Mouse (Mus musculus) forebrain, embryonic 12.5 days (tissue): ENCODE results near the gene Pafah2. TPM values are rescaled to one million over a fixed set of nuclear protein-coding genes. Genes with fewer than 3 reads are reported as not detected.
"Not testable (repeated sequence)": the region's sequence is repeated elsewhere in the genome, so short reads cannot be mapped to it uniquely, and the experiment has no call there.

Experiments used
- ATAC-seq: fragments of 200-750 bp; cut with Nextera tagmentation; 2 replicates; pipeline ENCODE4 v1.8.0; 2017; ENCODE audit warnings: moderate TSS enrichment; ENCODE audit not compliant: low FRiP score
- H3K27ac ChIP-seq: fragments of 300-500 bp; sonication (generic); 2 replicates; pipeline ENCODE4 v1.5.1; 2016; ENCODE audit warnings: mild to moderate bottlenecking
- H3K27me3 ChIP-seq: fragments of 300-500 bp; sonication (generic); 2 replicates; pipeline ENCODE4 v1.6.1; 2016; ENCODE audit warnings: mild to moderate bottlenecking
- H3K36me3 ChIP-seq: fragments of 300-500 bp; sonication (generic); replicated peaks from 2 replicates; pipeline ENCODE4 v1.6.1; 2016; ENCODE audit warnings: mild to moderate bottlenecking
- H3K4me1 ChIP-seq: fragments of 300-500 bp; sonication (generic); 2 replicates; pipeline ENCODE4 v1.6.1; 2016
- H3K4me2 ChIP-seq: fragments of 300-500 bp; sonication (generic); 2 replicates; pipeline ENCODE4 v1.6.1; 2016; ENCODE audit warnings: mild to moderate bottlenecking, moderate library complexity
- H3K4me3 ChIP-seq: fragments of 300-500 bp; sonication (generic); replicated peaks from 2 replicates; pipeline ENCODE4 v1.5.1; 2016; ENCODE audit warnings: mild to moderate bottlenecking
- H3K9ac ChIP-seq: fragments of 300-500 bp; sonication (generic); 2 replicates; pipeline ENCODE4 v1.6.1; 2016; ENCODE audit warnings: mild to moderate bottlenecking
- H3K9me3 ChIP-seq: fragments of 300-500 bp; sonication (generic); 2 replicates; pipeline ENCODE4 v1.6.1; 2016
- WGBS: fragments of 180-500 bp; shearing (Covaris S2); methylation state at CpG from one replicate; pipeline ENCODE4 v1.1.7; 2016; 5-methylcytosine and 5-hydroxymethylcytosine counted together
- polyA plus RNA-seq: library from polyadenylated mRNA; unstranded; fragments of >200 nt; fragmentation: Nextera tagmentation; extraction: Ambion mirVana; gene quantifications from 2 replicates; pipeline ENCODE4 v1.2.1, GENCODE M21; 2016

Gene Pafah2
- polyA plus RNA-seq, 1 experiment from 2014 or later = 8.3 TPM

DNA sequence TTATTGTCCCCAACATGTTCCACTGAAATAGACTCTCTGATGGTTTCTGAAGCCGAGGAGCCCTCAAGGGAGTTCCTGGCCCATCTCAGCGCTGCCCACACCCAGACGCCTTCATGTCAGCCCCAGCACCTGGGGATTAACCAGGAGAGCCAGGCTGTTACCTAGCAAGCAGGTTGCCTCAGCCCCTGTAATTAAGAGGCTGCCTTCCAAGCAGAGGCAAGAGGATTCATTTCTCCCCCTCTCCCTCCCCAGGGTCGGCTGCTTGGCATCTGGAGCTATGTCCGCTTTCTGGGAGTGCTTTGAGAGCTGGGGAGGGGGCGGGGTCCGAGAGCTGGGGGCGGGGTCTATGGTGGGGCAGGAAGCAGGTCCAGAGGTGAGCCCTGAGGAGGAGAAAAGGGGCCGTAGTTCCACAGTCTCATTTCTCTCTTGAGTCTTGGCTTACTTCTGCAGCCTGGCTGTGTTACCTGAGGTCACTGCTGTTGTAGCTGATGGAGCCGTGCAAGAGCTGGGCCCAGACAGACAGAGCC lies 18.0 kb upstream of the Pafah2 start:
- H3K27me3 ChIP-seq = peaks cover 13% of the 10 kb centered on the region
- H3K27ac ChIP-seq = no peak overlapping the region
- no peaks in the 10 kb centered on the region for H3K9me3 ChIP-seq
- H3K4me1 ChIP-seq = 0 out of 2 replicates have a peak, but pooled peaks cover 3% of the 10 kb centered on the region
- H3K9ac ChIP-seq = no peak overlapping the region
- no peak overlapping the region for H3K4me3 ChIP-seq
- H3K4me2 ChIP-seq = no peak overlapping the region
- no peaks in the 10 kb centered on the region for H3K36me3 ChIP-seq
- WGBS = 42% methylated on average over 10 of the region's 10 CpGs
- ATAC-seq = no peak

DNA sequence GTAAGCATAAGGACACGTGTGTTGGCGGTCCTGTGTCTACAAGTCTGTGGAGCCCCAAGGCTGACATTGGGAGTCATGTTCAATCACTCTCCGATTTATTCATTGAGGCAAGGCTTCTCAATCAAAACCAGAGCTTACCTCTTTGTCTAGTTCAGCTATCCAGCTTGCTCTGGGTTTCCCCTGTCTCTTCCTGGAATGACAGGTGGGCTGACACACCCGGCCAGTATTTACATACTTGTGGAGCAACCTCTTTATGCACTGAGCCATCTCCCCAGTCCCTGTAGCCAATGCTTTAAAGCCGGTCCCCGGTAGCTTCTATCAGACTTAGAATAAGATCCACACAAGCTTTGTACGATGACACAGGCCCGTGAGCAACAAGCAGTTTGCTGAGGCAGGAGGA lies 16.6 kb upstream of the Pafah2 start:
- no peak overlapping the region for H3K9ac ChIP-seq

DNA sequence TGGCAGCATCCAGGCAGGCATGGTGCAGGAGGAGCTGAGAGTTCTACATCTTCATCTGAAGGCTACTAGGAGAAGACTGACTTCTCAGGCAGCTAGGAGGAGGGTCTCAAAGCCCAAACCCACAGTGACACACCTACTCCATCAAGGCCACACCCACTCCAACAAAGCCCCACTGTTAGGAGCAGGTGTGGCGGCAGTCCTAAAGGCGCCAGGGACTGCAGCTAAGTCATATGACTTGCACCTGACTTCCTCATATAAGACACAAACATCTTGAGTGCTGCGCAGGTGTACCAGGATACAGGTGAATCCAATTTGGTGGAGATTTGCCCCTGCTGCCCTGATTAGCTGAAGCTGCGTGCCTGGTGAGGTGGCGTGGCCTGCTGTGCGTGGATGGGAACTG lies 12.4 kb upstream of the Pafah2 start, which contains the start of gene Extl1:
Gene Extl1, minus strand, starts transcription at position 101 of the 400 bp plus-strand sequence.
- H3K9ac ChIP-seq = not testable (repeated sequence)
- WGBS = 97% methylated on average over 2 of the region's 6 CpGs

More for the DNA sequence above, 16.6 kb upstream of the Pafah2 start:
- H3K27me3 ChIP-seq = peaks cover 6% of the 10 kb centered on the region; the same call in 1 of the 2 replicates
- no peak for ATAC-seq
- H3K4me3 ChIP-seq = no peak overlapping the region
- WGBS = 86% methylated on average over 8 of the region's 8 CpGs
- no peak overlapping the region for H3K27ac ChIP-seq
- no peak overlapping the region for H3K4me2 ChIP-seq
- no peaks in the 10 kb centered on the region for H3K9me3 ChIP-seq
- 0 out of 2 replicates have a peak, but pooled peaks cover 3% of the 10 kb centered on the region for H3K4me1 ChIP-seq
- no peaks in the 10 kb centered on the region for H3K36me3 ChIP-seq

DNA sequence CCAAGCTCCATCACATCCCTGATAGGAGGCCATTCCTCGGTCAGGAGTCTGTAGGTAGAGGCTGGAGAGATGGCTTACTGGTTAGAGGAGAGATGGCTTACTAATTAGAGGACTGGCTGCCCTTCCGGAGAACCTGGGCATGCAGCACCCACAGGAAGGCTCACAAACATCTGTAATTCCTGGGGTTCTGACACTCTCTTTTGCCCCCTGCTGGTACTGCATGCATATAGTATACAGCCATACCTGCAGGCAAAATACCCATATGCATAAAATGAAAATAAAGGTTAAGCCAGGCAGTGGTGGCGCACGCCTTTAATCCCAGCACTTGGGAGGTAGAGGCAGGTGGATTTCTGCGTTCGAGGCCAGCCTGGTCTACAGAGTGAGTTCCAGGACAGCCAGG lies 8.9 kb upstream of the Pafah2 start:
- peaks cover 6% of the 10 kb centered on the region for H3K9me3 ChIP-seq
- ATAC-seq = no peak
- H3K27ac ChIP-seq = no peak overlapping the region
- H3K4me3 ChIP-seq = no peak overlapping the region
- no peak overlapping the region for H3K4me2 ChIP-seq
- H3K4me1 ChIP-seq = peaks cover under 1% of the 10 kb centered on the region
- 70% methylated on average over 6 of the region's 6 CpGs for WGBS
- no peaks in the 10 kb centered on the region for H3K36me3 ChIP-seq
- H3K9ac ChIP-seq = no peak overlapping the region
- H3K27me3 ChIP-seq = no peaks in the 10 kb centered on the region

More for the DNA sequence above, 12.4 kb upstream of the Pafah2 start, which contains the start of gene Extl1:
- not testable (repeated sequence) for H3K4me3 ChIP-seq, H3K27me3 ChIP-seq, H3K27ac ChIP-seq, ATAC-seq, H3K4me2 ChIP-seq, H3K36me3 ChIP-seq, H3K4me1 ChIP-seq, H3K9me3 ChIP-seq

DNA sequence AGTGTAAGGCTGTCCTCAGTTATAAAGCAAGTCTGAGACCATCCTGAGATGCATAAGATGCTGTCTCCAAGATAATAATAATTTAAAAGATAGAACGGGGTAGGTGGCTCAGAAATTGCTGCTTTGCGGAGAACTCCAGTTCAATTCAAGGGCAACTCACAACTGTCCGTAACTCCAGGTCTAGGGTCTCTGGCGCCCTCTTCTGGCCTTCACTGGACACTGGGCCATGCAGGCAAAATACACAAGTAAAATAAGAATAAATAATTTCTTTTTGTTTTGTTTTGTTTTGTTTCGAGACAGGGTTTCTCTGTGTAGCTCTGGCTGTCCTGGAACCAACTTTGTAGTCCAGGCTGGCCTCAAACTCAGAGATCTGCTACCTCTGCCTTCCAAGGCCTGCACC lies 7.7 kb upstream of the Pafah2 start:
- no peak overlapping the region for H3K9ac ChIP-seq
- 12% methylated on average over 5 of the region's 5 CpGs for WGBS
- no peaks in the 10 kb centered on the region for H3K27me3 ChIP-seq
- H3K4me1 ChIP-seq = peaks cover 5% of the 10 kb centered on the region
- H3K36me3 ChIP-seq = no peaks in the 10 kb centered on the region
- H3K4me2 ChIP-seq = no peak overlapping the region
- no peak overlapping the region for H3K27ac ChIP-seq
- ATAC-seq = no peak
- H3K9me3 ChIP-seq = peaks cover 6% of the 10 kb centered on the region
- no peak overlapping the region for H3K4me3 ChIP-seq

DNA sequence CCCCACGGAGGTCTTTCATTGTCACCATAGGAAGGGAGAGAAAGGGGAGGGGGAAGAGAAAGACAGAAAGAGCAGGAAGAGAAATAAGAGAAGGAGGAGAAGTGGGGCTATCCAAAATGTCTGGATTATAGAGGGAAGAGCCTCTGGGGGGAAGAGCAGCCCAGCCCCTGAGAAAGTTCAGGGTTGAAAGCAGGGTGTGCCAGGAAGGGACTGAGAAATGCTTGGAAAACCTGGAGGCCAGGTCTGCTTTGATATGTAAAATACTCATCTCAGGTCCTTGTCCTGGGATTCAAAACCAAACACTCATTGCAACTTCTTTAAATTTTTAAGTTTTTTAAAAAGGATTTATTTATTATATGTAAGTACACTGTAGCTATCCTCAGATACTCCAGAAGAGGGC lies 4.5 kb upstream of the Pafah2 start:
- 93% methylated on average over 1 of the region's 1 CpGs for WGBS
- H3K4me3 ChIP-seq = no peak overlapping the region
- no peaks in the 10 kb centered on the region for H3K36me3 ChIP-seq
- ATAC-seq = no peak
- no peak overlapping the region for H3K27ac ChIP-seq
- H3K27me3 ChIP-seq = no peaks in the 10 kb centered on the region
- H3K9ac ChIP-seq = no peak overlapping the region
- no peak overlapping the region for H3K4me2 ChIP-seq
- peaks cover 6% of the 10 kb centered on the region for H3K9me3 ChIP-seq
- H3K4me1 ChIP-seq = peaks cover 8% of the 10 kb centered on the region

DNA sequence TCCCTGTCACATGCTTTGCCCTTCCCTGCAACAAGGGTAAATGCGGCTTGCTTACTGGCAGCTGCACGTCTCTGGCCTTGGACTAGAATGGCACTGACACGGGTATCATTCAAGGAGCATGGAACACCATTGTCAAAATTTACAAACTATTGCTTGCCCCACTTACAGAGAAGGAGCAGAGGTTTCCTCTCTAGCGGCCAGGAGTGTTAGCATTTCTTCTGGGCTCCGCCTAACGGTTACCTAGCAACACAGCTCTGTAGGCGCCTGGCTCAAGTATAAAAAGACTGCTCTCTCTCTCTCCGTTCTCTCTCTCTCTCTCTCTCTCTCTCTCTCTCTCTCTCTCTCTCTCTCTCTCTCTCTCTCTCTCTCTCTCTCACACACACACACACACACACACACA lies 3.5 kb upstream of the Pafah2 start:
- H3K9me3 ChIP-seq = peaks cover 6% of the 10 kb centered on the region
- peak overlapping the region; percentile 21; the same call in 1 of the 2 replicates for H3K27ac ChIP-seq
- no peak overlapping the region for H3K4me3 ChIP-seq
- no peaks in the 10 kb centered on the region for H3K36me3 ChIP-seq
- no peak for ATAC-seq
- H3K4me2 ChIP-seq = peak overlapping the region; percentile 9; the same call in 1 of the 2 replicates
- 19% methylated on average over 8 of the region's 8 CpGs for WGBS
- H3K4me1 ChIP-seq = peaks cover 18% of the 10 kb centered on the region
- H3K9ac ChIP-seq = no peak overlapping the region
- H3K27me3 ChIP-seq = no peaks in the 10 kb centered on the region

DNA sequence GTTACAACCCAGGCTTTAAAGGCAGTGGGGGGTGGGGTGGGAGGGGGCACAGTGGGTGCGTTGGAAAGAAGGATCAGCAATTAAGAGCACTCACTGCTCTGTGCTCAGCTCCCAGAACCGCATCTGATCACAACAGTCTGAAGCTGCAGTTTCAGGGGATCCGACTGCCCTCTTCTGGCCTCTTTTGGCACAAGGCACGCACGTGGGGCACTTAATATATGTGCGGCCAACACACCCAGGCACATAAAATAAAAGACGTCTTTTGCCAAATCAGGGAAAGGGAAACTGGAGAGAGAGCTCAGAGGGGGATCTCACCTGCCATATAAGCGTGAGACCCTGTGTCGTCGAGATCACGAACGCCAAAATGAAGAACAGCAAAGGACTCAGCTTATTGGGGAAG lies 3.1 kb upstream of the Pafah2 start:
- WGBS = 23% methylated on average over 12 of the region's 12 CpGs
- no peak overlapping the region for H3K4me3 ChIP-seq
- H3K4me2 ChIP-seq = peak overlapping the region; percentile 9; the same call in 1 of the 2 replicates
- H3K27ac ChIP-seq = peak overlapping the region; percentile 21; the same call in 1 of the 2 replicates
- H3K9ac ChIP-seq = no peak overlapping the region
- no peak for ATAC-seq
- H3K4me1 ChIP-seq = peaks cover 22% of the 10 kb centered on the region
- H3K36me3 ChIP-seq = no peaks in the 10 kb centered on the region
- H3K9me3 ChIP-seq = peaks cover 6% of the 10 kb centered on the region
- no peaks in the 10 kb centered on the region for H3K27me3 ChIP-seq

DNA sequence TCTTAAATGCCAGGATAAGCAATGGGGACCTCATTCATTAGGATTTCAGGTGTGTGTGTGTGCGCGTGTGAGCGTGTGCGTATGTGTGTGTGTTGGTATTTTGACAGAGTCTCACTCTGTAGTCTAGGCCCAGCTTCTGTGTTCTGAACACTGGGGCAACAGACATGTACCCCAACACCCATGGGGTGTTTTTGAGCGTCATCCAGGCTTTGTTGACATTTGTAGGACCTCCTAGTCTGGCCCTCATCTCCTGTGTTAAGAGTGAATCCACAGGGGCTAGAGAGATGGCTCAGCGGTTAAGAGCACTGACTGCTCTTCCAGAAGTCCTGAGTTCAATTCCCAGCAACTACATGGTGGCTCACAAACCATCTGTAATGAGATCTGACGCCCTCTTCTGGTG lies 978 bp upstream of the Pafah2 start:
- ATAC-seq = no peak
- no peak overlapping the region for H3K4me3 ChIP-seq
- H3K36me3 ChIP-seq = no peaks in the 10 kb centered on the region
- H3K4me2 ChIP-seq = no peak overlapping the region
- WGBS = 91% methylated on average over 7 of the region's 7 CpGs
- H3K9ac ChIP-seq = no peak overlapping the region
- peaks cover 25% of the 10 kb centered on the region for H3K4me1 ChIP-seq
- H3K27ac ChIP-seq = no peak overlapping the region
- H3K9me3 ChIP-seq = peaks cover 6% of the 10 kb centered on the region
- no peaks in the 10 kb centered on the region for H3K27me3 ChIP-seq

DNA sequence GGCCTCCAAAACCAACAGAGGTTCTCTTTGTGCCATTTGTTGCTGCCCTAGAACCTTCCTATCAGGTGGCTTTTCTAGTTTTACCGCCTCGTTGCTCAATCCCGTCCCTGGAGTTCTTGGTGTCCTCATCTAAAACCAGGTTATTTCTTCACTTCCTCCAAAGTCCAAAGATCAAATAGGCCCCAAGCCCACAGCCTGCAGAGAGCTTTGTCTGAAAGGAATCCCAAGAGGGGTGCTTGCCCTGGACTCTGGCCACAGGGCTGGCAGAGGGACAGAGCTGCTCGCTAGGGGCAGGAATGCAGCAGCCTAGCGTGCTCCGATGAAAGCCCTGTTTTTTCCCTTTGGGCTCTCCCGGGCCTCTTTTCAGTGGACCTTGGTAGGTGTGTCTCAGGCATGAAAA lies 1.0 kb downstream of the Pafah2 start:
- H3K36me3 ChIP-seq = no peaks in the 10 kb centered on the region
- no peaks in the 10 kb centered on the region for H3K27me3 ChIP-seq
- H3K4me1 ChIP-seq = peaks cover 44% of the 10 kb centered on the region
- H3K9me3 ChIP-seq = no peaks in the 10 kb centered on the region
- H3K4me2 ChIP-seq = peak overlapping the region; percentile 89
- ATAC-seq = no peak
- H3K27ac ChIP-seq = 0 out of 2 replicates have a peak overlapping the region, but pooled peaks have one; percentile 53
- H3K4me3 ChIP-seq = peak overlapping the region; percentile 53
- 28% methylated on average over 7 of the region's 7 CpGs for WGBS
- H3K9ac ChIP-seq = peak overlapping the region; percentile 69

DNA sequence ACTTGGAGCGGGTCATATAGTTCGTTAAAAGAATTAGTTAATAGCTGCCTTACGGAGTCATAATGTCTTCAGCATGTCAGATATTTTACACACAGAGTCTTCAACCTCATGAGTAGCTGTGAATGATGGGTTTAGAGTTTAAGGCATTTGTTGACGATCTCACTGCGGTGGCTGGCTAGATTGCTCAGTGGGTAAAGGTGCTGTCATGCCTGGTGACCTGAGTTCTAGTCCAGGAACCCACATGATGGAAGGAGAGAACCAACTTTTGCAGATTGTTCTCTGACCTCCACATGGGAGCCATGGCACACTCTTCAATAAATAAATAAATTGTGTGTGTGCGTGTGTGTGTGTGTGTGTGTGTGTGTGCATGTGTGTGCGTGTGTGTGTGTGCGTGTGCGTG lies 1.6 kb downstream of the Pafah2 start:
- ATAC-seq = no peak
- WGBS = 83% methylated on average over 9 of the region's 9 CpGs
- 0 out of 2 replicates have a peak overlapping the region, but pooled peaks have one; percentile 89 for H3K4me2 ChIP-seq
- peaks cover 40% of the 10 kb centered on the region for H3K4me1 ChIP-seq
- no peak overlapping the region for H3K9ac ChIP-seq
- no peaks in the 10 kb centered on the region for H3K9me3 ChIP-seq
- H3K4me3 ChIP-seq = no peak overlapping the region
- no peak overlapping the region for H3K27ac ChIP-seq
- H3K27me3 ChIP-seq = no peaks in the 10 kb centered on the region
- H3K36me3 ChIP-seq = no peaks in the 10 kb centered on the region

DNA sequence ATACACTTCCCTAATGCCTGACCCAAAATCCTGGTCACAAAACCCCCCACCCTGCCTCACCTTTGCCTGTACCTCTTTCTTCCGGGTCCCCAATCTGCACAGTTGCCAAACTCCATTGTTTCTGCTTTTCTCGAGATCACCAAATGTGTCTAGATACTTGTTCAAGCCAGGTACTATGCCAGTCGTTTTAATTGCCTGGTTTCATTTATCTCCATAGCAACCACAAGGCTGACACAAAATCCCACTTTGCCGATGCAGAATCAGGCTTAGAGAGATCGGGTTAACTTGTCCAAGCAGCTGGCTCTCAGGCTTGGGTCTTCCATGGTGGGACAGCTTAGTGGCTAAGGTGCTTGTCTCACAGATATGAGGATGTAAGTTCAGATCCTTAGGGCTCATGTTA lies 4.1 kb downstream of the Pafah2 start:
- no peak for ATAC-seq
- H3K4me2 ChIP-seq = peak overlapping the region; percentile 63; the same call in 1 of the 2 replicates
- no peaks in the 10 kb centered on the region for H3K36me3 ChIP-seq
- H3K4me3 ChIP-seq = no peak overlapping the region
- H3K27ac ChIP-seq = 0 out of 2 replicates have a peak overlapping the region, but pooled peaks have one; percentile 19
- peaks cover 45% of the 10 kb centered on the region for H3K4me1 ChIP-seq
- no peaks in the 10 kb centered on the region for H3K9me3 ChIP-seq
- WGBS = 15% methylated on average over 5 of the region's 5 CpGs
- H3K27me3 ChIP-seq = no peaks in the 10 kb centered on the region
- no peak overlapping the region for H3K9ac ChIP-seq

DNA sequence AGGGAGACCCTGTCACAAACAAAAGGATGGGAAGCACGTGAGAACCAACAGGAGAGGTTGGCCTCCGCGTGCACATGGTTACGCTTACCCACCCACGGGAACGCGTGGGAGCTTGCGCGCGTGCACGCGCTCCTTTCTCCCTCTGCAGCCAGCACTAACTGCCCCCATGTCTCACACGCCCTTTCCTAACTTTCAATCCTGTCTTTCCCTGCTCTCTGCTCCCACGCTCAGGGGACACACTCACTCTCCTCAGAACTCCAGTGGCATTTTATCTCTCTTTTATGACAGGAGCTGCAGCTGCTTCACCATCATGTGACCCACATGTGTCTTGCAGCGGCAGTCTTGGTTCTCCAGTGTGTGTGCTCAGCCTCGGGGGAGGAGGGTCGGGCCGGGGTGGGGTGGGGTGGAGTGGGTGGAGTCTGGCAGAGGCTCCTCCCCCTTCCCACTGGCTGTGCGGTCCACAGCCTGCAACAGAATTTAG lies 5.1 kb downstream of the Pafah2 start:
- WGBS = 9% methylated on average over 19 of the region's 19 CpGs
- Histone ChIP-seq H3K9ac (peak overlapping the region; percentile 50), H3K27me3 (no peaks in the 10 kb centered on the region), H3K4me1 (peaks cover 45% of the 10 kb centered on the region), H3K4me3 (peak overlapping the region; percentile 38), H3K9me3 (no peaks in the 10 kb centered on the region), H3K4me2 (peak overlapping the region; percentile 63), H3K36me3 (no peaks in the 10 kb centered on the region), H3K27ac (peak overlapping the region; percentile 56; the same call in 1 of the 2 replicates)
- peak; percentile 85 for ATAC-seq
